Mouse (Mus musculus): ENCODE measurements around the gene Hjurp. TPM values are rescaled to one million over a fixed set of nuclear protein-coding genes. Genes with fewer than 3 reads are reported as not detected.

The Hjurp gene
- total and polyA plus RNA-seq, 3 experiments: 67.6 to 80.8 (median 69.8) TPM

- in situ Hi-C loops (cut with MboI; ENCODE audit: low pct_ligation_motif_present, low pct_unique_long_range_greater_than_20kb, low sequenced_read_pairs) (loop anchor here (25.0 kb wide), 1 partner anchor 332 kb away; no protein-coding TSS in a partner anchor), dilution Hi-C loops (cut with MboI; ENCODE audit: extremely low pct_ligation_motif_present, extremely low pct_unique_long_range_greater_than_20kb, low sequenced_read_pairs) (no loop called here)
- Histone ChIP-seq H3K27me3 (replicated peaks) (peaks cover 45% of the 10 kb centered on the region), H3K36me3 (replicated peaks in 1 of 2; ENCODE audit: control insufficient read depth in 1 of 2, insufficient read depth in 1 of 2, low read length in 1 of 2) (no peaks in the 10 kb centered on the region), H3K79me2 (replicated peaks; ENCODE audit: control insufficient read depth, extremely low read depth, insufficient read depth, poor library complexity, severe bottlenecking) (no peaks in the 10 kb centered on the region), H3K27ac (ENCODE audit: insufficient read depth, low read depth) (no peak overlapping the region), H3K4me2 (ENCODE audit: insufficient read depth, low read depth, poor library complexity, severe bottlenecking) (no peak overlapping the region), H3K4me3 (replicated peaks in 1 of 3; ENCODE audit: low read depth in 2 of 3, low read length in 2 of 3, poor library complexity in 1 of 3) (no peak overlapping the region), H3K9ac (ENCODE audit: insufficient read depth, low read depth) (no peak overlapping the region), H3K9me3 (replicated peaks; ENCODE audit: low read length) (peaks cover 8% of the 10 kb centered on the region), H3K4me1 (ENCODE audit: control insufficient read depth in 1 of 2, insufficient read depth in 2 of 2) (no peaks in the 10 kb centered on the region)
- TF ChIP-seq ZNF384 (IDR thresholded peaks at IDR 0.05; ENCODE audit: low read depth, low read length) (no peak), POLR2A (IDR thresholded peaks at IDR 0.05; ENCODE audit: low read depth, low read length) (no peak), MAZ (IDR thresholded peaks at IDR 0.05; ENCODE audit: low read depth, low read length) (no peak), TCF12 (IDR thresholded peaks at IDR 0.05; ENCODE audit: low read depth, low read length) (no peak), NRF1 (IDR thresholded peaks at IDR 0.05; ENCODE audit: low read depth, low read length) (no peak), USF2 (conservative IDR thresholded peaks at IDR 0.05; ENCODE audit: low read depth, low read length) (no peak), KAT2A (IDR thresholded peaks at IDR 0.05; ENCODE audit: insufficient replicate concordance, low read length) (no peak), E2F4 (IDR thresholded peaks at IDR 0.05; ENCODE audit: insufficient replicate concordance, low read depth, low read length) (no peak), ELF1 (IDR thresholded peaks at IDR 0.05; ENCODE audit: low read depth, low read length) (no peak), ZMIZ1 (IDR thresholded peaks at IDR 0.05; ENCODE audit: low read depth, low read length) (no peak), MXI1 (IDR thresholded peaks at IDR 0.05; ENCODE audit: low read depth, low read length) (no peak), CHD2 (IDR thresholded peaks at IDR 0.05; ENCODE audit: low read length) (no peak), MYC (IDR thresholded peaks at IDR 0.05; ENCODE audit: low read depth, low read length) (no peak), MAFK (IDR thresholded peaks at IDR 0.05; ENCODE audit: insufficient replicate concordance, low read length) (no peak), HCFC1 (IDR thresholded peaks at IDR 0.05; ENCODE audit: low read depth, low read length) (no peak), GABPA (IDR thresholded peaks at IDR 0.05; ENCODE audit: insufficient replicate concordance, low read depth, low read length) (no peak), UBTF (IDR thresholded peaks at IDR 0.05; ENCODE audit: low read depth, low read length) (no peak), ZC3H11A (IDR thresholded peaks at IDR 0.05; ENCODE audit: low read depth, low read length) (no peak), MEF2A (IDR thresholded peaks at IDR 0.05; ENCODE audit: borderline replicate concordance, low read depth, low read length) (no peak)
- no peak for DNase-seq (ENCODE audit: extremely low read depth)
Observed at GRCm38 (mm10) chr1:88294650-88295049, 17.2 kb upstream of the Hjurp start.

GRCm38 (mm10) chr1:88292057-88292456 lies 14.6 kb upstream of the Hjurp start:
- Histone ChIP-seq H3K4me2 (ENCODE audit: insufficient read depth, low read depth, poor library complexity, severe bottlenecking) (no peak overlapping the region), H3K9ac (ENCODE audit: insufficient read depth, low read depth) (no peak overlapping the region), H3K79me2 (replicated peaks; ENCODE audit: control insufficient read depth, extremely low read depth, insufficient read depth, poor library complexity, severe bottlenecking) (no peaks in the 10 kb centered on the region), H3K9me3 (replicated peaks; ENCODE audit: low read length) (peaks cover 5% of the 10 kb centered on the region), H3K36me3 (replicated peaks in 1 of 2; ENCODE audit: control insufficient read depth in 1 of 2, insufficient read depth in 1 of 2, low read length in 1 of 2) (no peaks in the 10 kb centered on the region), H3K4me3 (replicated peaks in 1 of 3; ENCODE audit: low read depth in 2 of 3, low read length in 2 of 3, poor library complexity in 1 of 3) (no peak overlapping the region), H3K27me3 (replicated peaks) (peaks cover 47% of the 10 kb centered on the region), H3K27ac (ENCODE audit: insufficient read depth, low read depth) (no peak overlapping the region), H3K4me1 (ENCODE audit: control insufficient read depth in 1 of 2, insufficient read depth in 2 of 2) (no peaks in the 10 kb centered on the region)
- dilution Hi-C loops (cut with MboI; ENCODE audit: extremely low pct_ligation_motif_present, extremely low pct_unique_long_range_greater_than_20kb, low sequenced_read_pairs) (no loop called here), in situ Hi-C loops (cut with MboI; ENCODE audit: low pct_ligation_motif_present, low pct_unique_long_range_greater_than_20kb, low sequenced_read_pairs) (loop anchor here (25.0 kb wide), 1 partner anchor 330 kb away; no protein-coding TSS in a partner anchor)
- DNase-seq (ENCODE audit: extremely low read depth): no peak
- TF ChIP-seq EP300 (IDR thresholded peaks at IDR 0.05; ENCODE audit: low read length) (no peak), SIN3A (IDR thresholded peaks at IDR 0.05; ENCODE audit: low read length) (no peak), SMC3 (IDR thresholded peaks at IDR 0.05; ENCODE audit: low read depth, low read length) (no peak), JUND (conservative IDR thresholded peaks at IDR 0.05; ENCODE audit: low read depth, low read length) (no peak), ELF1 (IDR thresholded peaks at IDR 0.05; ENCODE audit: low read depth, low read length) (no peak), IRF4 (IDR thresholded peaks at IDR 0.05; ENCODE audit: low read depth, low read length) (no peak), ZC3H11A (IDR thresholded peaks at IDR 0.05; ENCODE audit: low read depth, low read length) (no peak), MEF2A (IDR thresholded peaks at IDR 0.05; ENCODE audit: borderline replicate concordance, low read depth, low read length) (no peak), HCFC1 (IDR thresholded peaks at IDR 0.05; ENCODE audit: low read depth, low read length) (no peak), MAFK (IDR thresholded peaks at IDR 0.05; ENCODE audit: insufficient replicate concordance, low read length) (no peak), ETS1 (conservative IDR thresholded peaks at IDR 0.05; ENCODE audit: low read depth, low read length) (no peak), E2F4 (IDR thresholded peaks at IDR 0.05; ENCODE audit: insufficient replicate concordance, low read depth, low read length) (no peak), TCF12 (IDR thresholded peaks at IDR 0.05; ENCODE audit: low read depth, low read length) (no peak), ZMIZ1 (IDR thresholded peaks at IDR 0.05; ENCODE audit: low read depth, low read length) (no peak), USF2 (conservative IDR thresholded peaks at IDR 0.05; ENCODE audit: low read depth, low read length) (no peak), GABPA (IDR thresholded peaks at IDR 0.05; ENCODE audit: insufficient replicate concordance, low read depth, low read length) (no peak), TBP (conservative IDR thresholded peaks at IDR 0.05; ENCODE audit: low read depth, low read length) (no peak)
